Mouse (Mus musculus): ENCODE results near the gene Zfp978. TPM values are rescaled to one million over a fixed set of nuclear protein-coding genes. Genes with fewer than 3 reads are reported as not detected.

Gene Zfp978
- polyA plus RNA-seq, 1 experiment from 2014 or later: not detected

Other genes with a start within 250 kb of the Zfp978 start
- gene Zfp991, start 229.3 kb upstream of the Zfp978 start, polyA plus RNA-seq (2015; fragmentation: Nextera tagmentation; extraction: Ambion mirVana): 9.9 and 11.2 TPM in 2 replicates
- gene Zfp988, start 55.6 kb upstream of the Zfp978 start, polyA plus RNA-seq (2015; fragmentation: Nextera tagmentation; extraction: Ambion mirVana): 0.48 and 0.60 TPM in 2 replicates
- 2.3 and 2.5 TPM in 2 replicates for gene Zfp982, start 131.1 kb downstream of the Zfp978 start, polyA plus RNA-seq (2015; fragmentation: Nextera tagmentation; extraction: Ambion mirVana)
- 0.06 and 0.14 TPM in 2 replicates for gene Gm16503, start 178.9 kb downstream of the Zfp978 start, polyA plus RNA-seq (2015; fragmentation: Nextera tagmentation; extraction: Ambion mirVana)
- gene Zfp985, start 192.0 kb downstream of the Zfp978 start, polyA plus RNA-seq (2015; fragmentation: Nextera tagmentation; extraction: Ambion mirVana): 0.76 and 0.85 TPM in 2 replicates

Measured in thymus, postnatal 0 days (tissue).